ENCODE assay signal across 13 mouse cellular contexts in genomic region chr11:114597225-114597624, GRCm38 (mm10).
DNase-seq lines count a peak whose midpoint lies in the region; ATAC-seq and TF ChIP-seq lines count a peak whose summit lies in the region.
"Had no signal": no experiment of that assay in that cellular context is flagged by ENCODE, and none has a peak within 500 bp of the region (broad histone marks: within the 10 kb centered on the region; RNA-seq: fewer than 3 reads in every experiment).

No protein-coding gene starts in this region.

- no peak overlapping the region for H3K4me2 ChIP-seq in hindbrain, embryonic 11.5 days (replicated peaks; ENCODE audit: low read depth, low read length)
- H3K4me2 ChIP-seq in midbrain, embryonic 14.5 days (ENCODE audit: low read length), result 0 out of 2 replicates have a peak overlapping the region, but pooled peaks have one; percentile 18
- H3K4me2 ChIP-seq: heart, embryonic 13.5 days; liver, embryonic 15.5 days had no signal

- 0 out of 2 replicates have a peak, but pooled peaks cover 2% of the 10 kb centered on the region for H3K4me1 ChIP-seq in hindbrain, embryonic 11.5 days (replicated peaks; ENCODE audit: control insufficient read depth, insufficient read depth, low read length)
- peaks cover 8% of the 10 kb centered on the region; the same call in 1 of the 2 replicates for H3K4me1 ChIP-seq in midbrain, embryonic 14.5 days (ENCODE audit: control insufficient read depth, insufficient read depth, low read length)
- H3K4me1 ChIP-seq: heart, embryonic 13.5 days; liver, embryonic 15.5 days; megakaryocyte, embryonic 14.5 days had no signal

- intact Hi-C loops in left cerebral cortex, postnatal 14 days (cut with DNase I), result no loop called here
- intact Hi-C loops in left cerebral cortex, adult 2 months (cut with DNase I), result no loop called here

- H3K9ac ChIP-seq in hindbrain, embryonic 11.5 days (ENCODE audit: low read depth, low read length), result no peak overlapping the region
- H3K9ac ChIP-seq in midbrain, embryonic 14.5 days (replicated peaks; ENCODE audit: low read length), result no peak overlapping the region
- H3K9ac ChIP-seq: heart, embryonic 13.5 days; liver, embryonic 15.5 days had no signal

- TF ChIP-seq CTCF in left cerebral cortex, adult 2 months (IDR thresholded peaks at IDR 0.05), result no peak

- H3K27me3 ChIP-seq in hindbrain, embryonic 11.5 days (ENCODE audit: control insufficient read depth, insufficient read depth, low read length), result no peaks in the 10 kb centered on the region
- H3K27me3 ChIP-seq in midbrain, embryonic 14.5 days (ENCODE audit: control insufficient read depth, insufficient read depth, low read length), result no peaks in the 10 kb centered on the region
- H3K27me3 ChIP-seq: heart, embryonic 13.5 days; liver, embryonic 15.5 days had no signal

- H3K27ac ChIP-seq in left cerebral cortex, adult 2 months, result no peak overlapping the region
- H3K27ac ChIP-seq in hindbrain, embryonic 11.5 days (ENCODE audit: low read depth, low read length), result peak overlapping the region; percentile 68
- H3K27ac ChIP-seq in midbrain, embryonic 14.5 days (replicated peaks; ENCODE audit: low read depth, low read length), result peak overlapping the region; percentile 39
- H3K27ac ChIP-seq: heart, embryonic 13.5 days; liver, embryonic 15.5 days had no signal

- no peak overlapping the region for H3K4me3 ChIP-seq in left cerebral cortex, adult 2 months
- H3K4me3 ChIP-seq in hindbrain, embryonic 11.5 days (ENCODE audit: low read depth, low read length), result no peak overlapping the region
- no peak overlapping the region for H3K4me3 ChIP-seq in midbrain, embryonic 14.5 days (replicated peaks; ENCODE audit: low read depth, low read length)
- H3K4me3 ChIP-seq: heart, embryonic 13.5 days; liver, embryonic 15.5 days; megakaryocyte, embryonic 14.5 days had no signal

- peak; percentile 59 for ATAC-seq in hindbrain, embryonic 11.5 days (ENCODE audit: low FRiP score)
- ATAC-seq in midbrain, embryonic 14.5 days (ENCODE audit: low FRiP score, low TSS enrichment), result no peak

- WGBS in hindbrain, embryonic 11.5 days, result 13% methylated on average over 2 of the region's 2 CpGs
- WGBS in midbrain, embryonic 14.5 days, result 4% methylated on average over 2 of the region's 2 CpGs

- H3K9me3 ChIP-seq in hindbrain, embryonic 11.5 days (ENCODE audit: control insufficient read depth, low read length), result no peaks in the 10 kb centered on the region
- no peaks in the 10 kb centered on the region for H3K9me3 ChIP-seq in midbrain, embryonic 14.5 days (ENCODE audit: control insufficient read depth, low read length)
- H3K9me3 ChIP-seq: heart, embryonic 13.5 days; liver, embryonic 15.5 days had no signal

- DNase-seq in left cerebral cortex, postnatal 14 days (ENCODE audit: low spot score in 2 of 2), result peak; percentile 9 to 15
- no peak for DNase-seq in left cerebral cortex, adult 2 months (ENCODE audit: extremely low spot score in 1 of 2, low spot score in 2 of 2)
- DNase-seq in embryo, embryonic 9.5 days (ENCODE audit: extremely low spot score), result peak; percentile 32
- DNase-seq in hindbrain, embryonic 11.5 days (ENCODE audit: low spot score), result peak; percentile 68
- peak; percentile 63 for DNase-seq in midbrain, embryonic 14.5 days
- DNase-seq in adrenal gland, adult 18-20 months (ENCODE audit: low spot score in 2 of 2), result no peak
- DNase-seq in cerebellum, adult 11-12 months, result no peak
- DNase-seq in ovary, postnatal 10 days (ENCODE audit: low spot score), result no peak
- DNase-seq: adrenal gland, postnatal 25 days; cerebellum, postnatal 25 days had no signal

- no peaks in the 10 kb centered on the region for H3K36me3 ChIP-seq in hindbrain, embryonic 11.5 days (ENCODE audit: control insufficient read depth, insufficient read depth, low read length)
- H3K36me3 ChIP-seq in midbrain, embryonic 14.5 days (ENCODE audit: control insufficient read depth, insufficient read depth, low read length), result no peaks in the 10 kb centered on the region
- H3K36me3 ChIP-seq: heart, embryonic 13.5 days; liver, embryonic 15.5 days had no signal

Comparison
In these comparisons a context has a peak if more than half of its experiments do, and no peak if none do; other contexts are left out.
1. DNase-seq: peak in left cerebral cortex, postnatal 14 days (2 of 2), embryo, embryonic 9.5 days (single experiment), hindbrain, embryonic 11.5 days (single experiment) and midbrain, embryonic 14.5 days (single experiment); none in left cerebral cortex, adult 2 months (0 of 2), adrenal gland, adult 18-20 months (0 of 2), cerebellum, adult 11-12 months (single experiment) and ovary, postnatal 10 days (single experiment).